Mouse (Mus musculus) hindbrain, embryonic 16.5 days (tissue): ENCODE measurements around the gene Gm4792. TPM values are rescaled to one million over a fixed set of nuclear protein-coding genes. Genes with fewer than 3 reads are reported as not detected.

Experiments
- ATAC-seq: fragments of 200-750 bp; cut with Nextera tagmentation; 2 replicates; pipeline ENCODE4 v1.8.0; 2017; ENCODE audit warnings: moderate TSS enrichment, moderate library complexity
- H3K27ac ChIP-seq: fragments of 300-500 bp; sonication (generic); 2 replicates; pipeline ENCODE4 v1.5.1; 2014; ENCODE audit warnings: low read depth, mild to moderate bottlenecking, control low read depth, low read length, moderate library complexity
- H3K27me3 ChIP-seq: fragments of 300-500 bp; sonication (generic); replicated peaks from 2 replicates; pipeline ENCODE4 v1.6.1; 2014; ENCODE audit warnings: low read length; ENCODE audit not compliant: control insufficient read depth, insufficient read depth
- H3K36me3 ChIP-seq: fragments of 300-500 bp; sonication (generic); 2 replicates; pipeline ENCODE4 v1.6.1; 2014; ENCODE audit warnings: mild to moderate bottlenecking, low read length, moderate library complexity, mixed read lengths; ENCODE audit not compliant: control insufficient read depth, insufficient read depth
- H3K4me1 ChIP-seq: fragments of 300-500 bp; sonication (generic); 2 replicates; pipeline ENCODE4 v1.6.1; 2014; ENCODE audit warnings: low read depth, low read length; ENCODE audit not compliant: control insufficient read depth, insufficient read depth
- H3K4me2 ChIP-seq: fragments of 300-500 bp; sonication (generic); 2 replicates; pipeline ENCODE4 v1.6.1; 2014; ENCODE audit warnings: mild to moderate bottlenecking, low read length, control low read depth, moderate library complexity
- H3K4me3 ChIP-seq: fragments of 300-500 bp; sonication (generic); 2 replicates; pipeline ENCODE4 v1.5.1; 2014; ENCODE audit warnings: mild to moderate bottlenecking, low read length, control low read depth, moderate library complexity
- H3K9ac ChIP-seq: fragments of 300-500 bp; sonication (generic); 2 replicates; pipeline ENCODE4 v1.6.1; 2014; ENCODE audit warnings: low read depth, mild to moderate bottlenecking, control low read depth, low read length, moderate library complexity
- H3K9me3 ChIP-seq: fragments of 300-500 bp; sonication (generic); 2 replicates; pipeline ENCODE4 v1.6.1; 2014; ENCODE audit warnings: mild to moderate bottlenecking, low read length, moderate library complexity; ENCODE audit not compliant: control insufficient read depth
- WGBS: fragments of 180-500 bp; shearing (Covaris S2); extraction: QIAGEN DNeasy Blood & Tissue Kit; methylation state at CpG from one replicate; pipeline ENCODE4 v1.1.7; 2014; 5-methylcytosine and 5-hydroxymethylcytosine counted together
- polyA plus RNA-seq: library from polyadenylated mRNA; unstranded; fragments of >200 nt; fragmentation: Nextera tagmentation; extraction: Ambion mirVana; gene quantifications from 2 replicates; pipeline ENCODE4 v1.2.1, GENCODE M21; 2015

Gm4792 gene
- polyA plus RNA-seq, 1 experiment from 2014 or later = 0.49 TPM

DNA sequence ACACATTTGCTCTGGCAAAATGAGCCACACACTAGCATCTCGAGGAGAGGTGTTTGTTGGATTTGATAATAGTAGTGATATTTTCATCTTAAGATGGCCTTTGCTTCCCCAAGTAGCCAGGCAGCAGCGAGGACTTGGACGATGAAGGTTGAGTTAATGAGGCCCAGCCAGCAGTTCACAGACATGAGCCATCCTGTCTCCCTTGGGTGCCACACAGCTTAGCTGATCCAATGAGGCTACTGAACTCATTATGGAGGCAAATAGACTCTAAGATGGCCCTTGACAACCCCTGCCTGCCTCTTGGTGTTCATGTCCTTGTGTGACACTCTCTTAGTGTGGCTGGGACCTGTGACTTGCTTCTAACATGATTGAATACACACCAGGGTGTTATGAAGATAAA is 43.7 kb downstream of the Gm4792 start:
- H3K4me2 ChIP-seq = no peak overlapping the region
- WGBS = 68% methylated on average over 3 of the region's 3 CpGs
- H3K4me1 ChIP-seq = peaks cover 1% of the 10 kb centered on the region
- no peaks in the 10 kb centered on the region for H3K27me3 ChIP-seq
- no peak overlapping the region for H3K4me3 ChIP-seq
- H3K27ac ChIP-seq = no peak overlapping the region
- H3K9me3 ChIP-seq = no peaks in the 10 kb centered on the region
- no peaks in the 10 kb centered on the region for H3K36me3 ChIP-seq
- no peak overlapping the region for H3K9ac ChIP-seq
- no peak for ATAC-seq

DNA sequence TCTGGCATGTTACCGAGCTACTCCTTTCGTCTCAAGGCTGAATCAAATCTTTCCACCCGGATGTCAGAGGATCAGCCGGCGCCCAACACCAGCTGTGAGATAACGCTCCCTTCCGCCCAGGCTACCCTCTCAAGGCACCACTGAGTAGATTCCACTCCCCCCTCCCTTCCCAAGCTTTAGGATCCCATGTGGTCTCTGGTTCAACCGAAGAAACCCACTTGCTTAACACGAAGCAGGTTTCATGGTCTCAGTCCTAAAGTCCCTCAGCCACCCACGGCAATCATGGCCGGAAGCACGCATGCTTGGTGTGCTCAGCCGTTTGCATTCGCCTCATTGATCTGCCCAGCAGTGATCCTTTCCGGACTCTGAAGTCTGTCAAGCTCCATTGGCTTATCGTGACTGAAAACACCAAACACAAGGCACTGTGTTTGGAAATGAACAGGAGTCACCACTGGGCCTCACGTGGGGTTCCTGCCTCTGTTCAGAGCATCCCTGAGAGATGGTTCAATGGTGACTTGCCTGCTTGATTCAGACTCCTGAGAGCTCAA is 45.2 kb downstream of the Gm4792 start:
- Histone ChIP-seq H3K4me3 (no peak overlapping the region), H3K27me3 (no peaks in the 10 kb centered on the region), H3K36me3 (no peaks in the 10 kb centered on the region), H3K9ac (no peak overlapping the region), H3K9me3 (no peaks in the 10 kb centered on the region), H3K27ac (no peak overlapping the region), H3K4me2 (no peak overlapping the region), H3K4me1 (peaks cover 5% of the 10 kb centered on the region)
- no peak for ATAC-seq
- 65% methylated on average over 17 of the region's 17 CpGs for WGBS

- H3K4me2 ChIP-seq = peak overlapping the region; percentile 38
- H3K9ac ChIP-seq = 0 out of 2 replicates have a peak overlapping the region, but pooled peaks have one; percentile 1
- H3K4me1 ChIP-seq = peaks cover 5% of the 10 kb centered on the region
- no peaks in the 10 kb centered on the region for H3K27me3 ChIP-seq
- no peaks in the 10 kb centered on the region for H3K36me3 ChIP-seq
- WGBS = 35% methylated on average over 22 of the region's 22 CpGs
- no peak overlapping the region for H3K27ac ChIP-seq
- H3K9me3 ChIP-seq = no peaks in the 10 kb centered on the region
- peak; percentile 77 for ATAC-seq
- H3K4me3 ChIP-seq = no peak overlapping the region
Measured at GRCm38 (mm10) chr10:94249575-94250456, 48.7 kb downstream of the Gm4792 start.

- no peak overlapping the region for H3K9ac ChIP-seq
- no peak for ATAC-seq
- H3K36me3 ChIP-seq = no peaks in the 10 kb centered on the region
- WGBS = 93% methylated on average over 7 of the region's 7 CpGs
- peaks cover 5% of the 10 kb centered on the region for H3K4me1 ChIP-seq
- H3K9me3 ChIP-seq = no peaks in the 10 kb centered on the region
- no peak overlapping the region for H3K4me3 ChIP-seq
- H3K27me3 ChIP-seq = no peaks in the 10 kb centered on the region
- no peak overlapping the region for H3K27ac ChIP-seq
- H3K4me2 ChIP-seq = no peak overlapping the region
Measured at GRCm38 (mm10) chr10:94247748-94248349, 50.7 kb downstream of the Gm4792 start.

Other genes starting within 250 kb of the Gm4792 start
- 6.9 and 7.6 TPM in 2 replicates for gene Nr2c1, start 150.7 kb downstream of the Gm4792 start, polyA plus RNA-seq
- gene Ndufa12, start 100.0 kb downstream of the Gm4792 start, polyA plus RNA-seq = 345 and 380 TPM in 2 replicates
- gene Tmcc3, start 13.2 kb upstream of the Gm4792 start, polyA plus RNA-seq = 14.9 and 15.6 TPM in 2 replicates